Mouse (Mus musculus): ENCODE measurements at regions not wholly inside any gene's neighbourhood (a gene's known extent, or its start where the extent isn't known, plus 50 kb on each side); places are given as distances from the start of the nearest gene placed in this dataset.

GRCm38 (mm10) chr8:102845362-102845761 lies 59.9 kb upstream of the Cdh11 start:
- no peaks in the 10 kb centered on the region for H3K4me1 ChIP-seq (ENCODE audit: insufficient read depth)
- no peak overlapping the region for H3K27ac ChIP-seq (ENCODE audit: low read depth)
- H3K4me2 ChIP-seq: no peak overlapping the region
- H3K9me3 ChIP-seq (ENCODE audit: low read depth, low read length): no peaks in the 10 kb centered on the region
- TF ChIP-seq CTCF (IDR thresholded peaks at IDR 0.05; ENCODE audit: low read depth): no peak
- no peak overlapping the region for H3K9ac ChIP-seq
- no peaks in the 10 kb centered on the region for H3K27me3 ChIP-seq (ENCODE audit: insufficient read depth, low read length)
- ATAC-seq (ENCODE audit: insufficient read depth) (peak; percentile 94), DNase-seq (peak; percentile 91)
- H3K4me3 ChIP-seq (ENCODE audit: low read depth, low read length): no peak overlapping the region
- no peaks in the 10 kb centered on the region for H3K36me3 ChIP-seq (ENCODE audit: insufficient read depth)

DNA sequence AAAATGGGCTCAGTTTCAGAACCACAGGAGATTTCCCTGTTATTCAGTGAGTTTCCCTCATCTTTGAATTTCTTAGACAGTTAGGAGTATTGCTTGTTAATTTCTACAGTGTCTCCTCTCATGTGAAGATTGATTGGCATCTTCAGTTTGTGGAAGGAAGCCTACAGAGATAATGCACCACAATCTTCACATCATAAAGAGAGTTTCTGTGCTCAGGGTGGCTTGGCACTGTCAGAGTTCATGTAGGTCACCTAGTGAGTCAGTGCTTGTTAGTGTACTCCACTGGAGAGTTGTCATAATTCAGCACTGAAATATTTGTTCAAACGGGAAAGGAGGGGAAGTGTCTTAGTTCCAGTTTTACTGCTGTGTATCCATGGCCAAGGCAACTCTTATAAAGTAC lies 74.6 kb upstream of the Cdh11 start:
- TF ChIP-seq CTCF (IDR thresholded peaks at IDR 0.05; ENCODE audit: low read depth): no peak
- Histone ChIP-seq H3K27me3 (ENCODE audit: insufficient read depth, low read length) (no peaks in the 10 kb centered on the region), H3K36me3 (ENCODE audit: insufficient read depth) (no peaks in the 10 kb centered on the region), H3K27ac (ENCODE audit: low read depth) (no peak overlapping the region), H3K9ac (no peak overlapping the region), H3K4me1 (ENCODE audit: insufficient read depth) (no peaks in the 10 kb centered on the region), H3K4me3 (ENCODE audit: low read depth, low read length) (no peak overlapping the region), H3K9me3 (ENCODE audit: low read depth, low read length) (no peaks in the 10 kb centered on the region), H3K4me2 (no peak overlapping the region)
- ATAC-seq (ENCODE audit: insufficient read depth) (no peak), DNase-seq (no peak)
- WGBS: 72% methylated on average over 1 of the region's 1 CpGs

GRCm38 (mm10) chr8:102899525-102899924 lies 114.1 kb upstream of the Cdh11 start:
- Histone ChIP-seq H3K27ac (ENCODE audit: low read depth) (no peak overlapping the region), H3K27me3 (ENCODE audit: insufficient read depth, low read length) (no peaks in the 10 kb centered on the region), H3K4me1 (ENCODE audit: insufficient read depth) (no peaks in the 10 kb centered on the region), H3K4me2 (no peak overlapping the region), H3K9ac (no peak overlapping the region), H3K36me3 (ENCODE audit: insufficient read depth) (no peaks in the 10 kb centered on the region), H3K9me3 (ENCODE audit: low read depth, low read length) (no peaks in the 10 kb centered on the region), H3K4me3 (ENCODE audit: low read depth, low read length) (no peak overlapping the region)
- no peak for ATAC-seq (ENCODE audit: insufficient read depth)
- no peak for TF ChIP-seq CTCF (IDR thresholded peaks at IDR 0.05; ENCODE audit: low read depth)
- WGBS: 79% methylated on average over 2 of the region's 2 CpGs
- DNase-seq: no peak

- Histone ChIP-seq H3K9me3 (ENCODE audit: low read depth, low read length) (no peaks in the 10 kb centered on the region), H3K27ac (ENCODE audit: low read depth) (no peak overlapping the region), H3K4me1 (ENCODE audit: insufficient read depth) (no peaks in the 10 kb centered on the region), H3K9ac (no peak overlapping the region), H3K4me2 (no peak overlapping the region), H3K36me3 (ENCODE audit: insufficient read depth) (no peaks in the 10 kb centered on the region), H3K27me3 (ENCODE audit: insufficient read depth, low read length) (no peaks in the 10 kb centered on the region), H3K4me3 (ENCODE audit: low read depth, low read length) (no peak overlapping the region)
- ATAC-seq (ENCODE audit: insufficient read depth): no peak
- no peak for DNase-seq
- WGBS: 67% methylated on average over 5 of the region's 5 CpGs
- TF ChIP-seq CTCF (IDR thresholded peaks at IDR 0.05; ENCODE audit: low read depth): no peak
These were observed 115.2 kb upstream of the Cdh11 start for GRCm38 (mm10) chr8:102900662-102901061.

DNA sequence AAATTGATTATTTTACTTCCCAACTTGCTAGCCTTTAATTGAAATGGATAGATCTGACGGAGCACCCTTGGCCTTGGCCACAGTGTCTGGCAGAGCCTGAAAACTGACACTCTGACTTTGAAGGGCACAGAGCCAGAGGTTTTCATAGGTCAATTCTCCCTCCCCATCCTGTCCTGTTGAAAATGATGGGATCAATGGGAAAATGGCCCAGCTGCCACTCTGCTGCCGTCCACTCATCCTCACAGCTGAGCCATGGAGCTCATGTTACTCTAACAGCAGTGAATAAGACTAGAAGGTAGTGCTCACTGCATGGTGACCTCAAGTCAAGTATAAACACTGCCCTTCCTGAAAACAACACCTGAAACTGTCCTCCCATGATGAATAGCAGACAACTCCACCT lies 122.0 kb upstream of the Cdh11 start:
- DNase-seq (peak; percentile 74), ATAC-seq (ENCODE audit: insufficient read depth) (peak; percentile 69)
- H3K27ac ChIP-seq (ENCODE audit: low read depth): no peak overlapping the region
- H3K4me3 ChIP-seq (ENCODE audit: low read depth, low read length): no peak overlapping the region
- H3K27me3 ChIP-seq (ENCODE audit: insufficient read depth, low read length): no peaks in the 10 kb centered on the region
- TF ChIP-seq CTCF (IDR thresholded peaks at IDR 0.05; ENCODE audit: low read depth): no peak
- no peaks in the 10 kb centered on the region for H3K4me1 ChIP-seq (ENCODE audit: insufficient read depth)
- H3K9ac ChIP-seq: no peak overlapping the region
- H3K9me3 ChIP-seq (ENCODE audit: low read depth, low read length): no peaks in the 10 kb centered on the region
- WGBS: 33% methylated on average over 2 of the region's 2 CpGs
- H3K36me3 ChIP-seq (ENCODE audit: insufficient read depth): no peaks in the 10 kb centered on the region
- no peak overlapping the region for H3K4me2 ChIP-seq

DNA sequence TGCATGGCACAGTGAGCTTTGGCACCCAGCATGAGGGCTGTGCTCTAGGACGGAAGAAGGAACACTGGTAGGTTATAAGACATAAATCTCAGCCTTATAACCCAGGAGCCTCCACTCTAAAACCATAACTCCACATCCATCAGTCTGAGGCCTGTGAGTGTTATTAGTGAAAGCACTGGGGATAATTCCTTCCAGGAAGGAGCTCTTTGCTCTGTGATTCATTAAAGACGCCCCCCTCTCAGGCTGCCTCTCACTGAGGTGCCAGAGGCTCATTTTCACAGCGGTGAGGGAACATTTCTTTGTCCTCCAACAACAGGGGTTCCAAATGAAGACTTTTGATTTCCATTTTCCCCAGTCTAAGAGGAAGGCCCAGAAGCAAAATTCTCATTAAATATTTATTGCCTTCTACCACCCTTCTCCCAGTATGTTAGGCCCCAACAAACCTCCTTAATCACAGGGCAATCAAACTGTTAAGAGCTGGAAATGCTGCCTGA lies 145.9 kb upstream of the Cdh11 start:
- WGBS: 44% methylated on average over 3 of the region's 3 CpGs

GRCm38 (mm10) chr8:102938771-102939170 lies 153.3 kb upstream of the Cdh11 start:
- no peak for ATAC-seq (ENCODE audit: insufficient read depth)
- no peak for TF ChIP-seq CTCF (IDR thresholded peaks at IDR 0.05; ENCODE audit: low read depth)
- no peak overlapping the region for H3K4me2 ChIP-seq
- H3K9me3 ChIP-seq (ENCODE audit: low read depth, low read length): no peaks in the 10 kb centered on the region
- no peak overlapping the region for H3K9ac ChIP-seq
- H3K27me3 ChIP-seq (ENCODE audit: insufficient read depth, low read length): no peaks in the 10 kb centered on the region
- no peaks in the 10 kb centered on the region for H3K4me1 ChIP-seq (ENCODE audit: insufficient read depth)
- no peak overlapping the region for H3K4me3 ChIP-seq (ENCODE audit: low read depth, low read length)
- 85% methylated on average over 2 of the region's 2 CpGs for WGBS
- H3K36me3 ChIP-seq (ENCODE audit: insufficient read depth): no peaks in the 10 kb centered on the region
- no peak overlapping the region for H3K27ac ChIP-seq (ENCODE audit: low read depth)
- DNase-seq: no peak

More for the DNA sequence above, 145.9 kb upstream of the Cdh11 start:
- Histone ChIP-seq H3K9me3 (ENCODE audit: low read depth, low read length) (no peaks in the 10 kb centered on the region), H3K36me3 (ENCODE audit: insufficient read depth) (no peaks in the 10 kb centered on the region), H3K27ac (ENCODE audit: low read depth) (no peak overlapping the region), H3K4me2 (no peak overlapping the region), H3K27me3 (ENCODE audit: insufficient read depth, low read length) (no peaks in the 10 kb centered on the region), H3K4me3 (ENCODE audit: low read depth, low read length) (no peak overlapping the region), H3K4me1 (ENCODE audit: insufficient read depth) (no peaks in the 10 kb centered on the region), H3K9ac (no peak overlapping the region)
- DNase-seq (no peak), ATAC-seq (ENCODE audit: insufficient read depth) (no peak)
- no peak for TF ChIP-seq CTCF (IDR thresholded peaks at IDR 0.05; ENCODE audit: low read depth)

- Histone ChIP-seq H3K36me3 (ENCODE audit: insufficient read depth) (no peaks in the 10 kb centered on the region), H3K27ac (ENCODE audit: low read depth) (no peak overlapping the region), H3K9me3 (ENCODE audit: low read depth, low read length) (no peaks in the 10 kb centered on the region), H3K9ac (no peak overlapping the region), H3K4me1 (ENCODE audit: insufficient read depth) (no peaks in the 10 kb centered on the region), H3K4me2 (no peak overlapping the region), H3K4me3 (ENCODE audit: low read depth, low read length) (no peak overlapping the region), H3K27me3 (ENCODE audit: insufficient read depth, low read length) (no peaks in the 10 kb centered on the region)
- ATAC-seq (ENCODE audit: insufficient read depth) (no peak), DNase-seq (no peak)
- no peak for TF ChIP-seq CTCF (IDR thresholded peaks at IDR 0.05; ENCODE audit: low read depth)
- WGBS: 78% methylated on average over 5 of the region's 5 CpGs
These were observed 160.1 kb upstream of the Cdh11 start for GRCm38 (mm10) chr8:102945546-102945945.
